Mouse (Mus musculus) cerebellum, adult 9-11 months (tissue): ENCODE results near the gene Abca8a.
A peak's percentile ranks its signal among the peaks of the same experiment; 100 is the strongest.

Experiments used
- DNase-seq: peaks from one replicate; pipeline ENCODE4 v3.0.0; 2022

The Abca8a gene

DNA sequence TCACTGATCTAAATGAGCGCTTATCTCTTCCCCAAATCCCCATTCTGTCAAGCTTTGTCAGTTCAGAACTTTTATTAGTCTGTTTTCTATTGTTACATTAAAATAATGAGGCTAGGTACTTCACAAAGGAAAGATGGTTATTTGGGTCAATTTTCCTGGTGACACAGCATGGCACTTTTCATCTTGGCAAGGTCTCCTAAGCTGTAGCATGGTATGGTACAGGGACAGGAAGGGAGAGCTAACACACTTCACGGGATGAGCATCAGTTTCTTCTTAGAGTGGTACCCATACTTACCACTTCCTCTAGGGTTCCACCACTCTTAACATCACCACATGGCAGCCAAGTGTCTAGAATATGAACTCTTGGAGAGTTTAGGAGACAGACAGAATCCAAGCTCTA lies 113.9 kb downstream of the Abca8a start:
- DNase-seq, result peak; percentile 46
